Mouse (Mus musculus) brain, embryonic 14.5 days (tissue): ENCODE data around the gene Ankub1. TPM values are rescaled to one million over a fixed set of nuclear protein-coding genes. Genes with fewer than 3 reads are reported as not detected.
A peak's percentile ranks its signal among the peaks of the same experiment; 100 is the strongest.

Experiments used
- DNase-seq: peaks from one replicate; pipeline ENCODE4 v3.0.0-alpha.2; 2011; ENCODE audit warnings: low read depth
- CTCF ChIP-seq: fragments of 200-500 bp; IDR thresholded peaks from 2 replicates; pipeline ENCODE4 v1.5.1; 2012; ENCODE audit warnings: inconsistent platforms, mild to moderate bottlenecking, moderate library complexity, borderline replicate concordance; ENCODE audit not compliant: insufficient read depth, insufficient read length; ENCODE audit errors: extremely low read depth
- POLR2A ChIP-seq: fragments of 200-500 bp; IDR thresholded peaks from 2 replicates; pipeline ENCODE4 v1.6.1; 2012; ENCODE audit warnings: mild to moderate bottlenecking, inconsistent platforms, borderline replicate concordance; ENCODE audit not compliant: poor library complexity, insufficient read depth, insufficient read length, severe bottlenecking; ENCODE audit errors: extremely low read depth
- polyA plus RNA-seq: library from polyadenylated mRNA; depleted of rRNA; stranded (reverse); fragments of >200 nt; gene quantifications from 2 replicates; pipeline ENCODE4 v1.2.3, GENCODE M21; 2012; rRNA removed

The Ankub1 gene
- polyA plus RNA-seq, 1 experiment = 0.23 TPM

DNA sequence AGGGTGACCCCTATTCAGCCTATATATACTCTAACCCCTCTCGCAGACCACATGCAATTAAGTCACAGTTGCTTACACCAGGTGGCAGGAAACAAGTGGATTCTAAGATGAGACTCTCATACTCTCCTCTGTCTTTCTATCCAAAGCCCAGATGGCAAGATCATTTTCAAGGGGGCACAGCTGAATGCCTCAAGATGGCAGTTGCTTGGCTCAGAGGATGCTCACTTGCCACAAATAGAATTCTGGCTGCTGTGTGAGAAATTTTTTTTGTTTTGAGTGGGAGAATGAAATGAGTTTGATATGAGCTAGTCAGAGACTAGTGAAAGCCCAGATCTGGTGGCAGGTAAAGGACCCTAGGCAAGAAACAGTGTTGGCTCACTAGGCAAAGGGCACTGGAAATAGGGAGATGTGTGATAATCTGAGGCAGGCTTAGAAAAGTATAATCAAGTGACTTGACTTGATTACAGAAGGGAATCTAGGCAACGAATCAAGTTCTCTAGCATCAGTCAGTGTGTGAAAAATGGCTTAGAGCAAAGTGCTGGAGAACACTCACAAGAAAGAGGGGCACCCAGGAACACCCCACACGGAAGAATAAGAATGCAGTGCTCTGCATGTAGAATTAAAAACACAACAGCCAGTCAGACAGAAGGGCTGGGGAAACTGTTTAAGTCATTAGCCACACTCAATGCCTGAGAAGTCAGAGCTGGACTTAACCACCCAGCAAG is 57.7 kb downstream of the Ankub1 start:
- DNase-seq = no peak
- TF ChIP-seq POLR2A = no peak

- TF ChIP-seq CTCF (no peak), POLR2A (no peak)
- DNase-seq = no peak
These were observed 65.6 kb downstream of the Ankub1 start for GRCm38 (mm10) chr3:57626954-57627513.

GRCm38 (mm10) chr3:57625275-57625997 is 67.2 kb downstream of the Ankub1 start:
- no peak for TF ChIP-seq POLR2A
- peak; percentile 73; the same call in 1 of the 2 replicates for TF ChIP-seq CTCF
- peak; percentile 96 for DNase-seq

- TF ChIP-seq POLR2A (no peak), CTCF (peak; percentile 31; the same call in 1 of the 2 replicates)
These were observed 72.9 kb downstream of the Ankub1 start for GRCm38 (mm10) chr3:57619718-57620117.

DNA sequence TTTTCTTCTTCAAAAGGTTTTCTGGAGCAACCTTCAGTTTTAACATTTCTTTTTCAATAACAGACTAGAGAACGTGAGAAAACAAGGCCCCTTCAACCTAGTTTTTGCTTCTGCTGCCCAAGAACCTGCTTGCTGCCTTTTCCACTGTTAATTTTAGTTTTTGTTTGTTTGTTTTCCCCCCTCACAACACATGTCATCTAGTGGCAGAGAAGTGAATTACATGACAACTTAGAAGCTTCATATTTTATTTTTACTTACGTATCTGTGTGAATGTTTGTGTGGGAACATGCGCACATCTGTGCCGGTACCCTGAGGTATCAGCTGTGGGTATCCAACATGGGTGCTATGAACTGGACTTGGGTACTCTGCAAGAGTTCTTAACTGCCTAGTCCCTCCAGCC is 76.9 kb downstream of the Ankub1 start:
- no peak for TF ChIP-seq POLR2A
- no peak for TF ChIP-seq CTCF
- no peak for DNase-seq

More at GRCm38 (mm10) chr3:57619718-57620117, 72.9 kb downstream of the Ankub1 start:
- DNase-seq = no peak

- DNase-seq = no peak
- TF ChIP-seq POLR2A (no peak), CTCF (no peak)
These were observed 80.1 kb downstream of the Ankub1 start for GRCm38 (mm10) chr3:57612430-57612997.

- DNase-seq = no peak
- TF ChIP-seq CTCF = no peak
- no peak for TF ChIP-seq POLR2A
These were observed 80.8 kb downstream of the Ankub1 start for GRCm38 (mm10) chr3:57611776-57612175.

Other genes with a start within 250 kb of the Ankub1 start
- gene Wwtr1, start 116.9 kb downstream of the Ankub1 start, polyA plus RNA-seq = 19.6 and 20.6 TPM in 2 replicates
- 45.8 and 62.9 TPM in 2 replicates for gene Commd2, start 41.1 kb downstream of the Ankub1 start, polyA plus RNA-seq
- 32.4 and 36.4 TPM in 2 replicates for gene Rnf13, start 43.3 kb upstream of the Ankub1 start, polyA plus RNA-seq
- gene Pfn2, start 155.3 kb upstream of the Ankub1 start, polyA plus RNA-seq = 504 and 520 TPM in 2 replicates